Mouse (Mus musculus): ENCODE data around the gene Gm38100.

Gene Gm38100

DNA sequence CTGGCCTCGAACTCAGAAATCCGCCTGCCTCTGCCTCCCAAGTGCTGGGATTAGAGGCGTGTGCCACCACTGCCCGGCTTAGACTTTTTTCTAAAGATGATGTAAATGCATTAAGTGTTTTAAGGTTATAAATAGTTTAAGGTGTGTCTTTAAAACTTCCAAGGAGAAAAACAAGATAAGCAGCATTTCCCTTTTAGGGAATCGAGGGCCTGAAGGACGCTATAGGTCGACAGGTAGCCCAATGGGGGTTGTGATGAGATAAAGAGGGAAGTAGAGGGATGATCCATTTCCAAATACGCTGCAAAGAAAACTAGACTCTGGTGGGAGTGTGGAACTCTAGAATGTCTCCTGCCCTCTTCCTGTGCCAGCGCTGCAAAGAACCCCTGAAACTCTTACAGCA lies at the start of gene Gm38100:
TSS of gene Gm38100 (plus strand) at position 301 of the 400 bp plus-strand sequence.
- no peak for DNase-seq

DNA sequence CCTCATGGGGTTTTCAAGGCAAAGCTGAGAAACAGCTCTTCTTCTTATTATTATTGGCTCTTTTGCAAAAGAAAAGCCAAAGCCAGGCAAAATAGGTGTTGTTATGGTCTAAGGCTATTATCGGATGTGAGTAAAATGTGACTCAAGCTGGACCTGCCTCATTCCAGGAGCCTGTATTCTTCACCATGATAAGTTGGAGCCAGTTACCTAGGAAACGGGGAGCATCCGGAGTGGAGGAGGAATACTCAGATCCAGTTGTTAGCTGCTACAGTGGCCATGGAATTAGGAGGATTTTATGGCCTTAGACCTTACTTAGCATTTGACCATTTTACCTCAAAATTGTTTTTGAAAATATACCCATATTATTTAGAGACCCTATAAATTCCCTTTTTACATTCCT lies 49.4 kb upstream of the Gm38100 start:
- no peak for DNase-seq

DNA sequence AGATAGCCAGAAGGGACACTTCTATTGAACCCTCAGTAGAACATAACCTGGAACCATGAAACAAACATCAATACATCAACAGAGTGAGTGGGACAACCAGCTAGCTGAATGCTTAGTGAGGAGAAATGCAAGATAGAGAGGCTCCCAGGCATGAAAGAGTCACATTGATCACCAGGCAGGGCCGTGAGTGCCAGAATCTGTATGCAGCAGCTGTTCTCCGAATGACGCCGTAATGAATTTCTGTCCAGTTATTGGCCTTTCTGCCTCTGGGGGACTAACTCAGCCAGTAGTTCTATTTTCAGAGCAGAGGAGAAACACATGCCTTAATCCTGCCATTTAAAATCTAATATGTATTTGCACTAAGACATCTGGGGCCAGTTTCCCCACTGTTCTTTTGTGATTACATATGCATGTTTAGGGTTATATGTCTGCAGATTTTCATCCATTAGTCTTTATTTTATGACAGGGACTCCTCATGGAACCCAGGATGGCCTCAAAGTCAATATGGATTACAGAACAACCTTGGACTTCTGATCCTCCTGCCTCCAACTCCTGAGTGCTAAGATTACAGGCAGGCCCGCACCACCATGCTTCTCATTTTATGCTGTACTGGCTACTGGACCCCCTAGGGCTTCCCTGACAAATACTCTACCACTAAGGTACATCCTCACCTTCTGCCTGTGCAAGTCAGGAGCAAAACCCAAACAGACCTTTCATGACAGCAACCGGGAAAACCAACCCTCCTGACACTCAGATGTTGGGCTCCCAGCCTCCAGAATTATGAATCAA lies 47.9 kb upstream of the Gm38100 start:
- no peak for DNase-seq

DNA sequence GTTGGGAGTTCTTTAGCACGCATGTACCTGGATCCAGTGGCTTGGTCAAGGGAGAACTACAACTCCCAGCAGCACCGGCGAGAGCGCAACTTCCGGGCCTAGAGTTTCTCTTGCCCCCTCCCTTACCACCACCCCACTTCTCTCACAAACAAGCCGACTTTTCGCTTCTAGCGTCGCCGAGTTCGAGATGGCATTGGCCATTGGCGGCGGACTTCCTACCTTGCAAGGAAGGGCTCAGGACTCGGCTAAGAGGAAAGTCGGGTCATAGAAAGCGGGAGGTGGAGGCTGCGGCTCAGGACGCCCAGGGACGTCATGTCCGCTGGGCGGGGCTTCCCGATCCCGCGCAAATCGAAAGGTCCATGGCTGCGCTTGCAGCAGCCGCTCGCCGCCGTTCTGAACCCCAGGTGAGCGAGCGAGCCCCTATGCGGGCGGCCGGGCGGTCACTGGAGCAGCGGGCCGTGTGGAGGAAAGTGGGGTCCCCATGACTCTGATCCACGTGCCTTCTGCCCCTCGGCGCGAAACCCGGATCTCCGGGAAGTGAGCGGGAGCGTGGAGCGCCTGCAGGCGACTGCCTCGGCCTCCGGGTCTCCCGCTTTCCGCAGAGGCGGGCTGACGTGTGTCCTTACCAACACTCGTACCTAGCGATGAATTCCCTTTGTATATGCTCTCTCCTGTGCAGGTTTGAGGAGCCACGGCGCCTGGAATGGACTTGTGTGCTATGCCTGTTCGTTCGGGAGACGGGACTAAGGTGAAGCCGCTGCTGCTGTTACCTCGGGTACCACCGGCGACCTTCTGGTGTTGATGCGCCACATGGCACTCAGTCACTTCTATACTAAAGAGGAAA lies 39.5 kb upstream of the Gm38100 start, which contains the start of gene Exo1:
TSS of gene Exo1 (plus strand) at position 129 of the 844 bp plus-strand sequence.
- peak; percentile 75 for DNase-seq

DNA sequence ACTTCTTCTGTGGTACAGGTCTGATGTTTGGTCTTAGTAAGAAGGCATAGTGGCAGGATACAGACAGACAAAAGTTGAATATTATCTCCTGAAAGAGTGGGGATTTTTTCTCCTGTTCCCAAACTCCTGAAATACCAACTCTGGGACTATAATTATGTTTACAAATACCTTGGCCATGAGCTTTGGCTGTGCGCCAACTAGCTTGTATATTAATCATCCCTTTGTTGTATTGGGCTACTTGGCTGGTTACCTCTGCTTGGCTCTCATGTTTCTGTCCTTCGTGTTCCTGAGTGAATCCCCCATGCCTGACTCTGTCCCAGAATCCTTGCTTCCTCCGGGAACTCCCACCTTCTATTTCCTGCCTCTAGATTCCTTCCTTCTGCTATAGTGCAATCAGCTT lies 36.7 kb upstream of the Gm38100 start:
- DNase-seq = no peak

DNA sequence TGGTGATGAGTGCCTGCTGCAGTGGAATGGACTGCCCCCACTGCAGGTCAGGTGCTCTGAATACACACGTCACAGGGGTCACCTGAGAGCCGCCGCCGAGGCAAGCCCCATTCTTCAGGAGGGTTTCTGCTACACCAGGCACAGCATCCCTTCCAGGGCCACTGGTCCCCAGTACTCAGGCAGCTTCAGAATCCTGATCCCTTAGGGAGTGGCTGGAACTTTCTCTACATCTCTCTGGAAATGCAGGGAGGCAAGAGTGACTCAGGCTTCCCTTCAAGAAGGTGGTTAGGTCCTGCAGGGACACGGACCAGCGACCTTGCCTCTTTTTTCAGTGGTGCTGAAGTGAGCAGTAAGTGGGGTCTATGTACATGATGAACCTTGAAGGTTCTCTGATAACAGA lies 26.9 kb upstream of the Gm38100 start:
- no peak for DNase-seq

DNA sequence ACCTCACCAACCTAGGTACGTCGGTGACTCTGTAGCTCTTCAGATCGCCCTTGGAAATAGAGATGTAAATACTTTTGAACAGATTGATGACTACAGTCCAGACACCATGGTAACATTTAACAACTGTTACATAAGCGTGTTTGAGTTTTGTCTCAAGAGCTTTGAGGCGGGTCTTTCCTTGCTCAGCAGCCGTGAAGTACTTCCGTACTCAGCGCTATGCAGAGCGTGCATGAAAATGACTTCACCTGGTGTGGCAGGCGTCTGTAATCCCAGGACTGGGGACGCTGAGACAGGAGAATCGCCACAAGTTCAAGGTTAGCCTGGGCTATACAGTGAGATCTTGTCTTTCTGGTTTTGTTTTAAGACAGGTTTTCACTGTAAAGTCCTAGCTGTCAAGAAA lies 26.4 kb upstream of the Gm38100 start:
- DNase-seq = no peak

DNA sequence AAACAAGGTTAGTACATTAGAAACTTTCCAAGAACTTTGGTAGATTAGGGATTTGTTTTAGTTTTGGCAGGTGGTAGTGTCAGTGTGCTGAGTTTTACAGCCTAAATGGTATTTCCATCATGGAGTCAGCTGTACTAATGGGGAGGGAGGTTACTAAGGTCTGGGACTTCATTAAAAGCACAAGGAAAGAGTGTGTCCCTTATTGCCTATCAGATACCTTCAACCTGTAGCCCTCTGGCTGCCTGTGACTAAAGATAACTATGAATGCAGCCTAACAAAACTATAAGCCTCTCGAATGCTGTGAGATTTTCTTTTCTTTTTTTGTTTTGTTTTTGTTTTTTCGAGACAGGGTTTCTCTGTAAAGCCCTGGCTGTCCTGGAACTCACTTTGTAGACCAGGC lies 8.9 kb upstream of the Gm38100 start:
- DNase-seq = no peak

DNA sequence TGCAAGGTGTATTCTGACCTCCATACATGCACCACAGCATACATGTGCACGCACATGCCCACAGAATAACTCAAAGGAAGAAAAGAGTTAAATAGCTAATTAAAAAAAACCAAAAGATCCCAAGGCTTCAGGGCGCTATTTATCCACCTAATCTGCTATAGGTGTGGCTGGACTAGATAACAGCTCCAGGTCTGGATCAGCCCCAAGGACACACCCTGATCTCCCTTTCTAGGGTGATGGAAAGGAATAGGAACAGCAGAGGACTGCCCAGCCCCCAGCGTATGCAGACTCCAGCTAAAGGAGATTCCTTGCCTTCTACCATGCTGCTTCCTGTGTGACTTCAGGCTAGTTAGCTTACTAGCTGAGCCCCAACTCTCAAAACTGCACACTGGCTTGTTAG lies 8.1 kb upstream of the Gm38100 start:
- DNase-seq = no peak

DNA sequence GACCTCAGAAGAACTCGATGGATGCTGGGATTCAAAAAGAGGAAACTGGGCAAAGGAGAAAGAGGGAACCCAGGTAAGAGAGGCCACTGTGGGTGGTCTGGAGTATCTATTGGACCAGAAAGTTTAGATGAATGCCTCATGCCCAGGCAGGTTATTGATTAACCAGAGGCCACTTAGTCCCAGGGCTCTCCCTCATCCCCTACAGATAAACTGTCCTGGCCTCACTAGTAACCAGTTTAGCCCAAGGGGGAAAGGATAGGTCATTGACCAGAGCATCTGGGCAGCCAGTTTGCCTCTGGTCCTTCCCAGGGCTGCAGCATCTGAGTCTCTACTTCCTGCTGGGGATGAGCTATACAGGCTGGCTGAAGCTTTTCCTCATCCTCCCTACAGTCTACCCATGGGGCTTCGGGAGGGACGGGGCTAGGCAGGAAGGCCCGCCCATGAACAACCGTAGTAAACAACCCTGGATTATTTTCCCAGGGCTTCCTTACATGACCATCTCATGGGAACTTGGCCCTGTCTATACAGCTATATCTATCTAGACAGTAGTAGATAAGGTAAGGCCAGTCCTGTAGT lies 6.3 kb upstream of the Gm38100 start:
- DNase-seq = no peak

DNA sequence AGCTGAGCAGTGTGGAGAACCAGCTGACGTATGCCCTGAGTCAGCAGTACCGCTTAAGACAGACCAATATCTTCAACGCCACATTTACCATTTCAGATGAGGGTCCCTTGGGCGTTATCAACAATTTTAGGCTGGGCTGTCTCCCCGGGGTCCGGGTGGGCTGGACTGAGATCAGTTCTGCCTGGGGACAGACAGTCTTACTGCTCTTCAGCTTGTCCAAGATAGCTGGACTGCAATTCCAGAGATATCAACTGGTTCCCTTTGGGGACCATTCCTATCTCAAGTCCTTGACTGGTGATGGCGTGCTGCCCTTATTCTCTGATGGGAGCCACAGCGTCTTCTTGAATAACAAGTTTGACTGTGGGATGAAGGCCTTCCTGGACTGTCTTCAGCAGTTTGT lies 962 bp downstream of the Gm38100 start:
- no peak for DNase-seq

DNA sequence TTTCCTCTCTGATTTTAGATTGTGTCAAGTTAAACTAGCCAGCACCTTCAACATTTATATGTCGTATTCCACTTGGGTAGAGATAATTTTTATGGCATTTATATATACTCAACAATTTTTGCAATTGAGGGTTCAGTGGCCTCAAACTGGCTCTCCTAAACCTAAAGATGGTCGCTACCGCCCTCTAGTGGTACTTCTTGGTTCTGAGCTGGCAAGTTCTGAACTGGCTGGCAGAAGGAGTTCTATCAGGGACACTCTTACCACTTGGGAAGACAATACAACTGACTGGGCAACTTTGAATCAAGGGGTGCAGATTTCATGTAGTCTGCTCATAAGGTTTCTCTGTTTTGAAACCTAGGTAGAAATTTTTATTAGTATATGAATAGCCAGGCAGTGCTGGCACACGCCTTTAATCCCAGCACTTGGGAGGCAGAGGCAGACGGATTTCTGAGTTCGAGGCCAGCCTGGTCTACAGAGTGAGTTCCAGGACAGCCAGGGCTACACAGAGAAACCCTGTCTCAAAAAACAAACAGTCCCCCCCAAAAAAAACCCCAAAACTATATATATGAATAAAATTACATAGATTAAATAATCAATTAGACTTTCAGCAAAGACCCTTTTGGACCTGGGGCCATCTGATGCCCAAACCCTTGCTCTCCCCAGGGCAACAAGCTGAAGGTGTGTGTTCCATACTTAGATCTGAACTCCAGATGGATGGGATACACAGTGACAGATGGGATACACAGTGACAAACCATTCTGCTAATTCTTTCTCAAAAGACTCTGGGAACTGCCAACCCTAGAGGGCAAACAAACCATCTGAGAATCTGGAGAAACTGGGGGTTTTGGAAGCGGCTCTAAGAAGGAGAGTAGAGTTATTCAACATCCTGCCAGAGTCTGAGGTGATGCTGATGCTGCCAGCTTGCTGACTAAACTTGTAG lies 4.0 kb downstream of the Gm38100 start:
- peak; percentile 52 for DNase-seq

DNA sequence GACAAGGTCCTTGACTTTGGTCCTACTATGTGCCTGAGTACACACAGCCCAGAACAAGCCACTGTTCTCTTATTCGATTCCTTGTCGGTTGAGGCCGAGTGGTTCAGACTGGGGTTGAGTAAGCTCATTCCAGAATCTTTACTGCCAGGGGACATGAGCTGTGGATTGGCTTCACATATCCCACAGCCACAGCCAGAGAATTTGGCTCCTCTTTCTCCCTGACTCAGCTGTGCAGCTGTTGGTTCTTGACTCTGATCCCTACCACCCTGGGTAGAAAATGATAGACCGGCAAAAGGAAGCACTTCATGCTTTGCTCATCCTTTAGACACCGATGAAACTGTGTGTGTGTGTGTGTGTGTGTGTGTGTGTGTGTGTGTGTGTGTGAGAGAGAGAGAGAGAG lies 11.3 kb downstream of the Gm38100 start:
- no peak for DNase-seq

DNA sequence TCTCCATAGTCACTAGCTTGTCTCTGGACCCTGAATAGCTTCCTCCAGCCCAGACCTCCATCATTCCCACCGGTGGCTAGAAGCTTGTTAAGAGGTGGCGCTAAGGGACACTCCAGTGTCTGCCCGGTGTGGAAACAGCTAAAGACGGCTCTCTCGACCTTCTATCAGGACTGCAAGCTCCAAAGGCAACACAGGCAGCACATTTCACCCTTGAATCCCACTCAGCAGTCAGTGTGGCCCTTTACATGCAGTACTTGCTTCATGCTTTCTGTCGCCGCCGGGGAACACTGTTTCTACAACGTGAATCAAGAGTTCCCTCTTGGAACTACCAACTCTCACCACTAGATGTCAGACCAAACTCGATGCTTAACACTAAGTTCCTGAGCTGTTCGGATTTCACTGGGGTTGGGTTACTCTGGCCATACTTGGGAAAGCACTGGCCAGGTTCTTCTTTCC lies 16.2 kb downstream of the Gm38100 start:
- peak; percentile 76 for DNase-seq

DNA sequence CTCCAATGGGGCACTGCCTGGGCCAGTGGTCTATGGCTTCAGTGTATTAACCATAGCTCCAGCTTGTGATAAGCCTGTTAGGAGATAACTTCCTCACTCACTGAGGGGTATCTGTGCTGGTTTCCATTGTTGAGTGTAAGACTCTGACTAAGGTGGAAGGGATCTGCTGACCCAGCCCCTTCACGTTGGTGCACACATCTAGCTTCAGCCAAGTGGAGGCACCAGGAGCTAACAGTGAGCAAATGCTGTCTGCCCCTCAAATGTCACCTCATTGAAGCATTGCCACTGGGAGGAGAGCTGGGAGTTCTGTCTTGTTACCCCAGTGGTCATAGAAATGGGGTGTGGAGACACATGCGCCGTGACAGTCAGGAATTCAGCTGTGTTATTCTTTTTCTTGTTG lies 18.6 kb downstream of the Gm38100 start:
- no peak for DNase-seq

DNA sequence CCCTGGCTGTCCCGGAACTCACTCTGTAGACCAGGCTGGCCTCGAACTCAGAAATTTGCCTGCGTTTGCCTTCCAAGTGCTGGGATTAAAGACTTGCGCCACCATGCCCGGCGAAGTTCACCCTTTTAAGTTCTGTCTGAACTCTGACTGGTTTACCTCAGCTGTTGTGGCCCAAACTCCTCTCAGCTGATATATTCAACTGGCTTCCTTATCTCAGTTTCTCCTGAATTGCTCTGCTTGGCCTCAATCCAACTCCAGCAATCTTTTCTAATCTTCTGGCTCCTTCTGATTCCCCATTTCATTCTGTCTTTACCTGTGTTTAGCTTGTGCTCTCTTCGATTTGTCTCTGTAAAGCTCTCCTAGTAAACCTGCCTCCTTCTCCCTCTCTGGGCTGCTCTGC lies 23.0 kb downstream of the Gm38100 start:
- no peak for DNase-seq

DNA sequence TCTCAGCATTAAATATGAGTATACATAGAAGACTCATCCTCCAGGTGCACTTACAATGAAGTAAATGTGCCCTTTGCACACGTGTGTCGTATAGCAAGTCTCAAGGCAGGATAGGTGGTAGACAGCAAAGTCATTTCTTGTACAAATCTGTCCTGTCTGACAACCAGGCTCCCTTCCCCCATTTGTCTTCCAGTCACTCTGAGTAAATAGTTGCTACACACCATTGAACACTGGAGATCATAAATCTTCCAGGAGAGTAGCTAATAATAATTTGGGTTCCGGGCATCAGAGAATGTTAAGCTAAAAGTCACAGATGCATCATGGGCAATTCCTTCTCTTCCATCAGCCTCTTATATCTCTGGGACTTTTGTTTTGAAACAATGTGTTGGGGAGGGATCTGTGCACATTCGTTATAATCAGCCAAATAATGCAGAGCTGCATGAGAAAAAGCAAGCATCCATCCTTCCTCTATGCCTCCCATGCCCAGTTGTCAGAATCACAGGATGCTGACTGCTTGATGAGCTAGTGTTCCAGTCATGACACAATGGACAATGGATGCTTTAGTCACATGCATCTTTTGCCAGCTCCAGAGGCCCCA lies 26.7 kb downstream of the Gm38100 start:
- no peak for DNase-seq

DNA sequence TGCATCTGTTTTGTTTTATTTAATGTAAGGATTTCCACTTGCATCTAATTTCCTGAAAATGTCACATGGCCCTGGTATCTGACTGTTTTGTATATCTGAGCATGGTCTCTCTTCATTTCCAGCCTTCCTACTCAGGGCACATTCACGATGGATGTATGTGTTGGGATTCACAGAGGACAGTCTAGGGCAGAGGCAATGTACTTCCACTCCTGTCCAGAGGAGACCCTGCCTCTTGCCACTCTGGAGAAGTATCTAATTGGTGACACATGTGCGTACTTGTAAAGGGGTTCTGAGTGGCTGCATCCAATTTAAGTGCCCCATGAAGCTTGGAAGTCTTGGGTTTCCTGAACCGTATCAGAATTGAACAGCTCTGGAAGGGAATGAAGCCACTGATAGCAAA lies 30.3 kb downstream of the Gm38100 start:
- no peak for DNase-seq

DNA sequence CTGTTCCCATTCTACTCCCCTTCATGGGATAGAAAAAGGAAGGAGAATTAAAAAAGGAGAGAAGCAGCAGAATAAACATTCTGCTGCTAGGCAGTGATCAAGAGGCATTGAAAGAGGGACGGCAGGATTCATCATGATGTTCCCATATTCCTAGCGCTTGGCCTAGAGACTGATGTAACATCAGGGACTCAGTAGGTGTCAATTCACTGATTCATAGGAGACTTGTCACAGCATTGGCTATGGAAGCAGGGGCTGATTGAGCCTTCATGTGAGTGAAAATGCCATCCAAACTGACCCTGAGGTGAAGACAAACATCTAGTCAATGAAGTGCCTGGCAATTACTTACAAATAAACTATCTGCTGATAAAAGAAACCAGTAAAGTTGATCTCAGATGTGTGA lies 30.7 kb downstream of the Gm38100 start:
- no peak for DNase-seq

DNA sequence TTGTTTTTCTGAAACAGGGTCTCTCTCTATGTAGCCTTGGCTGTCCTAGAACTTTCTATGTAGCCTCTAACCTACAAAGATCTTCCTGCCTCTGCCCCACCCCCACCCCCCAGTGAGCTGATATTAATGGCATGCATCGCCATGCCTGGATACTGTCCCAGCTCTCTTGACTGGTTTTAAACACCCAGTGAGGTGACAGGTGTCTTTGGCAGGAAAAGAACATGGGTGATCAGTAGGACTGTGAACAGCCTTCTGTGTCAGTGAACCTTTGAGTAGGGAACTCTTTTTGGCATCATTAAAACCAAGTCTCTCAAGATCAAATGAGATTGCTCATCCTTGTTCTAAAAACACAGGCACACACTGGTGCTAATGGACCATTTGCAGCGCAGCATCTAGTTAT lies 41.7 kb downstream of the Gm38100 start:
- no peak for DNase-seq

DNA sequence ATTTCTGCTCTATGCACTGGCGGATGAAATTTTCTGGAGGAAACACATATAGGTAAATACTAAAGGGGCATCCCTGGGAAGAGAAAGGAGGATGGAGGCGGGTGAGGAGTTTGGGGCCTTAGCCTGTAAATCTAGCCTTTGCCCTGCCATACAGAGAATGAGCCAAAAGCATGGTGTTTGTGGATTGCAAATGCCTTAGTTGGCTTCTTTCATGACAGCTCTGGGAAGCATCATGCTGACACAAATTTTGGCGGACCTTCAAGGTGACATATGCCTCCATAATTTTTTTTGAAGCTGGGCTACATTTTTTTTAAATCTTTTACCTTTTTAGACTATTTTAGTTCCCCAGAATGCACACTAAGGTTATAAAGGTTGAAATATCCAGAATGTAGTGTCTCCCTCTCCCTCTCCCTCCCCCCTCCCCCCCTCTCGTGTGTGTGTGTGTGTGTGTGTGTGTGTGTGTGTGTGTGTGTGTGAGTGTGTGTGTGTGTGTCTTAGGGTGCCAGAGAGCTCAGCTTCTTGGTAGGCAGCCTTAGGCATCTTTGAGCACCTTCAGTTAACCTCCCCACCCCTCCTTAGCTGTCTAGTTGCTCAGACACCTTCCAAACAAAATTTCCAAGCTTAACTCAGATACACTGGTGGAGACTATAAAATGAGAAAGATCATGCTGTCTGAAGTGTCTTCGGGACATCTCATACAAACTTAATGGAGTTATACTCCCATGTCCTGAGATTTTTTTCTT lies 47.0 kb downstream of the Gm38100 start:
- peak; percentile 81 for DNase-seq
